Mouse (Mus musculus): ENCODE results near the gene Vwa7.

GRCm38 (mm10) chr17:35055691-35056495 lies 39.5 kb downstream of the Vwa7 start:
- TF ChIP-seq CTCF (IDR thresholded peaks at IDR 0.05; ENCODE audit: extremely low read depth, insufficient read depth, low read length) (no peak), POLR2A (IDR thresholded peaks at IDR 0.05; ENCODE audit: extremely low read depth, insufficient read depth, low read length) (no peak)

Data from cortical plate, adult 2 months (tissue).